25 mouse cellular contexts compared by ENCODE assay signal in genomic region chr13:18736590-18736989, GRCm38 (mm10). TPM values are rescaled to one million over a fixed set of nuclear protein-coding genes. Genes with fewer than 3 reads are reported as not detected.
DNase-seq lines count a peak whose midpoint lies in the region; ATAC-seq and TF ChIP-seq lines count a peak whose summit lies in the region.
"Had no signal": no experiment of that assay in that cellular context is flagged by ENCODE, and none has a peak within 500 bp of the region (broad histone marks: within the 10 kb centered on the region; RNA-seq: fewer than 3 reads in every experiment).

No protein-coding gene starts in this region.

- DNase-seq in forebrain, embryonic 11.5 days (ENCODE audit: low spot score), result no peak
- DNase-seq in layer of hippocampus, adult 2 months (ENCODE audit: low spot score in 2 of 2), result peak in 1 of 2 experiments; percentile 23
- no peak for DNase-seq in layer of hippocampus, postnatal 25 days (ENCODE audit: extremely low spot score in 1 of 2, low spot score in 1 of 2)
- peak; percentile 21 for DNase-seq in midbrain, embryonic 14.5 days
- no peak for DNase-seq in midbrain, embryonic 11.5 days (ENCODE audit: low spot score, missing footprints)
- DNase-seq in kidney, adult 2 months, result no peak
- DNase-seq: adrenal gland, postnatal 10 days; adrenal gland, postnatal 36 days; B cell, adult 2 months; cerebellum, adult 11-12 months; cerebellum, adult 8-10 months; cerebellum, postnatal 10 days; cerebellum, postnatal 36 days; embryo, embryonic 11 days; gastrocnemius, postnatal 25 days had no signal

- H3K27ac ChIP-seq in forebrain, embryonic 16.5 days (ENCODE audit: low read length), result no peak overlapping the region
- H3K27ac ChIP-seq in forebrain, embryonic 11.5 days (ENCODE audit: low read depth, low read length), result no peak overlapping the region
- peak overlapping the region; percentile 84 for H3K27ac ChIP-seq in layer of hippocampus, adult 2 months
- H3K27ac ChIP-seq in midbrain, embryonic 14.5 days (replicated peaks; ENCODE audit: low read depth, low read length), result no peak overlapping the region
- H3K27ac ChIP-seq in midbrain, embryonic 11.5 days (ENCODE audit: low read depth, low read length), result no peak overlapping the region
- H3K27ac ChIP-seq in kidney, adult 2 months (ENCODE audit: insufficient read depth, low read depth, low read length), result no peak overlapping the region
- H3K27ac ChIP-seq: embryonic facial prominence, embryonic 10.5 days; embryonic facial prominence, embryonic 13.5 days; hindbrain, embryonic 12.5 days; hindbrain, embryonic 15.5 days had no signal

- H3K27me3 ChIP-seq in forebrain, embryonic 16.5 days (replicated peaks; ENCODE audit: control insufficient read depth, insufficient read depth, low read length), result no peaks in the 10 kb centered on the region
- no peaks in the 10 kb centered on the region for H3K27me3 ChIP-seq in forebrain, embryonic 11.5 days (ENCODE audit: control insufficient read depth, insufficient read depth, low read length)
- no peaks in the 10 kb centered on the region for H3K27me3 ChIP-seq in midbrain, embryonic 14.5 days (ENCODE audit: control insufficient read depth, insufficient read depth, low read length)
- H3K27me3 ChIP-seq in midbrain, embryonic 11.5 days (ENCODE audit: control insufficient read depth, insufficient read depth, low read length), result no peaks in the 10 kb centered on the region
- no peaks in the 10 kb centered on the region for H3K27me3 ChIP-seq in kidney, adult 2 months (replicated peaks; ENCODE audit: control insufficient read depth, insufficient read depth, low read length)
- H3K27me3 ChIP-seq: CH12.LX; embryonic facial prominence, embryonic 13.5 days; hindbrain, embryonic 12.5 days; hindbrain, embryonic 15.5 days; Patski had no signal

- no peak for TF ChIP-seq POLR2A in kidney, adult 2 months (IDR thresholded peaks at IDR 0.05; ENCODE audit: low read depth, low read length)

- 0 out of 2 replicates have a peak, but pooled peaks have one; percentile 59 for ATAC-seq in forebrain, embryonic 16.5 days
- no peak for ATAC-seq in forebrain, embryonic 11.5 days (replicated peaks; ENCODE audit: low FRiP score)
- no peak for ATAC-seq in midbrain, embryonic 14.5 days (ENCODE audit: low FRiP score, low TSS enrichment)
- no peak for ATAC-seq in midbrain, embryonic 11.5 days (ENCODE audit: low FRiP score)
- ATAC-seq: Patski had no signal

- no peak for TF ChIP-seq CTCF in layer of hippocampus, adult 2 months (conservative IDR thresholded peaks at IDR 0.05)
- TF ChIP-seq CTCF in kidney, adult 2 months (conservative IDR thresholded peaks at IDR 0.05; ENCODE audit: insufficient read depth, insufficient read length, low read depth, low read length), result no peak

- no peak overlapping the region for H3K9ac ChIP-seq in forebrain, embryonic 16.5 days (replicated peaks; ENCODE audit: low read depth, low read length)
- no peak overlapping the region for H3K9ac ChIP-seq in forebrain, embryonic 11.5 days (ENCODE audit: low read length)
- H3K9ac ChIP-seq in midbrain, embryonic 14.5 days (replicated peaks; ENCODE audit: low read length), result no peak overlapping the region
- no peak overlapping the region for H3K9ac ChIP-seq in midbrain, embryonic 11.5 days (ENCODE audit: low read length)
- H3K9ac ChIP-seq: embryonic facial prominence, embryonic 13.5 days; hindbrain, embryonic 12.5 days; hindbrain, embryonic 15.5 days had no signal

- H3K36me3 ChIP-seq in forebrain, embryonic 16.5 days (ENCODE audit: control insufficient read depth, insufficient read depth), result peaks cover 16% of the 10 kb centered on the region
- peaks cover 7% of the 10 kb centered on the region; the same call in 1 of the 2 replicates for H3K36me3 ChIP-seq in forebrain, embryonic 11.5 days (ENCODE audit: control insufficient read depth, insufficient read depth, low read length)
- peaks cover 13% of the 10 kb centered on the region for H3K36me3 ChIP-seq in midbrain, embryonic 14.5 days (ENCODE audit: control insufficient read depth, insufficient read depth, low read length)
- peaks cover 7% of the 10 kb centered on the region; the same call in 1 of the 2 replicates for H3K36me3 ChIP-seq in midbrain, embryonic 11.5 days (ENCODE audit: control insufficient read depth, insufficient read depth, low read length)
- peaks cover 5% of the 10 kb centered on the region for H3K36me3 ChIP-seq in kidney, adult 2 months (ENCODE audit: control insufficient read depth, insufficient read depth, low read length)

- no peaks in the 10 kb centered on the region for H3K4me1 ChIP-seq in forebrain, embryonic 16.5 days (replicated peaks; ENCODE audit: control insufficient read depth, insufficient read depth, low read length)
- no peaks in the 10 kb centered on the region for H3K4me1 ChIP-seq in forebrain, embryonic 11.5 days (replicated peaks; ENCODE audit: control insufficient read depth, insufficient read depth, low read length)
- H3K4me1 ChIP-seq in midbrain, embryonic 14.5 days (ENCODE audit: control insufficient read depth, insufficient read depth, low read length), result 0 out of 2 replicates have a peak, but pooled peaks cover 2% of the 10 kb centered on the region
- H3K4me1 ChIP-seq in midbrain, embryonic 11.5 days (ENCODE audit: control insufficient read depth, insufficient read depth, low read length), result no peaks in the 10 kb centered on the region
- H3K4me1 ChIP-seq in kidney, adult 2 months (ENCODE audit: control insufficient read depth, insufficient read depth, low read length), result no peaks in the 10 kb centered on the region
- H3K4me1 ChIP-seq: embryonic facial prominence, embryonic 10.5 days; embryonic facial prominence, embryonic 13.5 days; hindbrain, embryonic 12.5 days; hindbrain, embryonic 15.5 days had no signal

- no peak overlapping the region for H3K4me3 ChIP-seq in forebrain, embryonic 16.5 days (replicated peaks; ENCODE audit: low read length)
- no peak overlapping the region for H3K4me3 ChIP-seq in forebrain, embryonic 11.5 days (ENCODE audit: low read depth, low read length)
- H3K4me3 ChIP-seq in layer of hippocampus, adult 2 months, result no peak overlapping the region
- H3K4me3 ChIP-seq in midbrain, embryonic 14.5 days (replicated peaks; ENCODE audit: low read depth, low read length), result no peak overlapping the region
- H3K4me3 ChIP-seq in midbrain, embryonic 11.5 days (ENCODE audit: low read depth, low read length), result no peak overlapping the region
- no peak overlapping the region for H3K4me3 ChIP-seq in kidney, adult 2 months (ENCODE audit: insufficient read depth, low read depth, low read length)
- H3K4me3 ChIP-seq: embryonic facial prominence, embryonic 10.5 days; embryonic facial prominence, embryonic 13.5 days; erythroblast, embryonic 14.5 days; hindbrain, embryonic 12.5 days; hindbrain, embryonic 15.5 days had no signal

- WGBS in forebrain, embryonic 16.5 days, result 48% methylated on average over 1 of the region's 1 CpGs
- WGBS in forebrain, embryonic 11.5 days, result 94% methylated on average over 1 of the region's 1 CpGs
- WGBS in midbrain, embryonic 14.5 days, result 35% methylated on average over 1 of the region's 1 CpGs
- WGBS in midbrain, embryonic 11.5 days, result 79% methylated on average over 1 of the region's 1 CpGs
- 75% methylated on average over 1 of the region's 1 CpGs for WGBS in kidney, adult 2 months

- H3K9me3 ChIP-seq in forebrain, embryonic 16.5 days (ENCODE audit: control insufficient read depth, low read length), result peaks cover 9% of the 10 kb centered on the region; the same call in 1 of the 2 replicates
- H3K9me3 ChIP-seq in forebrain, embryonic 11.5 days (ENCODE audit: control insufficient read depth, low read length), result no peaks in the 10 kb centered on the region; the same call in 1 of the 2 replicates
- no peaks in the 10 kb centered on the region for H3K9me3 ChIP-seq in midbrain, embryonic 14.5 days (ENCODE audit: control insufficient read depth, low read length)
- H3K9me3 ChIP-seq in midbrain, embryonic 11.5 days (ENCODE audit: control insufficient read depth, low read length), result no peaks in the 10 kb centered on the region
- H3K9me3 ChIP-seq: embryonic facial prominence, embryonic 10.5 days; G1E; hindbrain, embryonic 15.5 days had no signal

- H3K4me2 ChIP-seq in forebrain, embryonic 16.5 days (ENCODE audit: low read length), result no peak overlapping the region
- no peak overlapping the region for H3K4me2 ChIP-seq in forebrain, embryonic 11.5 days (ENCODE audit: low read depth, low read length, severe bottlenecking)
- H3K4me2 ChIP-seq in midbrain, embryonic 14.5 days (ENCODE audit: low read length), result no peak overlapping the region
- no peak overlapping the region for H3K4me2 ChIP-seq in midbrain, embryonic 11.5 days
- H3K4me2 ChIP-seq: embryonic facial prominence, embryonic 13.5 days; heart, embryonic 11.5 days; hindbrain, embryonic 12.5 days; hindbrain, embryonic 15.5 days had no signal

RNA-seq across cellular contexts. Expression of gene Vps41, which starts 19.5 kb away (rescaled TPM):
- 135 and 136 TPM in 2 replicates for polyA plus RNA-seq in forebrain, embryonic 16.5 days (2015; fragmentation: Nextera tagmentation; extraction: Ambion mirVana)
- polyA plus RNA-seq in forebrain, embryonic 11.5 days (2014; fragmentation: Nextera tagmentation; extraction: Ambion mirVana), result 82.1 and 89.3 TPM in 2 replicates
- 100 to 1,000 TPM; 158 TPM for total RNA-seq in layer of hippocampus, adult 2 months (2021)
- total RNA-seq in layer of hippocampus, postnatal 25 days (2021), result 100 to 1,000 TPM; 145 to 153 TPM
- 120 and 144 TPM in 2 replicates for polyA plus RNA-seq in midbrain, embryonic 14.5 days (2014; fragmentation: Nextera tagmentation; extraction: Ambion mirVana)
- polyA plus RNA-seq in midbrain, embryonic 11.5 days (2014; fragmentation: Nextera tagmentation; extraction: Ambion mirVana), result 105 and 114 TPM in 2 replicates
- polyA plus RNA-seq in kidney, adult 2 months (2012; rRNA removed), result 23.3 and 24.4 TPM in 2 replicates
